Mouse (Mus musculus): ENCODE results near the gene Srgap2.

GRCm38 (mm10) chr1:131351436-131351835 is 175.7 kb downstream of the Srgap2 start:
- TF ChIP-seq CTCF (IDR thresholded peaks at IDR 0.05; ENCODE audit: low read depth, low read length) (no peak), POLR2AphosphoS5 (IDR thresholded peaks at IDR 0.05; ENCODE audit: insufficient replicate concordance, low read depth, low read length) (no peak)

Data from G1E (cell line).